Mouse (Mus musculus) olfactory bulb, adult 2 months (tissue): ENCODE data around the gene Chn2. TPM values are rescaled to one million over a fixed set of nuclear protein-coding genes. Genes with fewer than 3 reads are reported as not detected.

Experiments
- H3K27ac ChIP-seq: fragments of 200-500 bp; 2 replicates; pipeline ENCODE4 v1.5.1; 2012; ENCODE audit warnings: low read depth, low read length; ENCODE audit not compliant: insufficient read depth
- H3K4me1 ChIP-seq: fragments of 200-500 bp; 2 replicates; pipeline ENCODE4 v1.6.1; 2012; ENCODE audit warnings: low read length; ENCODE audit not compliant: control insufficient read depth, insufficient read depth
- H3K4me3 ChIP-seq: fragments of 200-500 bp; 2 replicates; pipeline ENCODE4 v1.5.1; 2012; ENCODE audit warnings: mild to moderate bottlenecking, low read depth, low read length, moderate library complexity; ENCODE audit not compliant: insufficient read depth
- CTCF ChIP-seq: fragments of 200-500 bp; IDR thresholded peaks from 2 replicates; pipeline ENCODE4 v1.5.1; 2012; ENCODE audit warnings: low read depth, mild to moderate bottlenecking, low read length, moderate library complexity; ENCODE audit not compliant: insufficient read depth
- POLR2A ChIP-seq: fragments of 200-500 bp; IDR thresholded peaks from 2 replicates; pipeline ENCODE4 v1.6.1; 2012; ENCODE audit warnings: mild to moderate bottlenecking, low read depth, low read length, moderate library complexity; ENCODE audit not compliant: insufficient read depth
- WGBS: fragments of 180-500 bp; shearing (Covaris S2); methylation state at CpG from one replicate; pipeline ENCODE4 v1.1.7; 2018; 5-methylcytosine and 5-hydroxymethylcytosine counted together
- polyA plus RNA-seq: library from polyadenylated mRNA; stranded (reverse); fragments of >200 nt; gene quantifications from 2 replicates; pipeline ENCODE4 v1.2.4, GENCODE M21; 2012; ENCODE audit warnings: low replicate concordance; ENCODE audit not compliant: missing spikeins, insufficient read depth, insufficient read length

Gene Chn2
- polyA plus RNA-seq, 1 experiment: not detected

DNA sequence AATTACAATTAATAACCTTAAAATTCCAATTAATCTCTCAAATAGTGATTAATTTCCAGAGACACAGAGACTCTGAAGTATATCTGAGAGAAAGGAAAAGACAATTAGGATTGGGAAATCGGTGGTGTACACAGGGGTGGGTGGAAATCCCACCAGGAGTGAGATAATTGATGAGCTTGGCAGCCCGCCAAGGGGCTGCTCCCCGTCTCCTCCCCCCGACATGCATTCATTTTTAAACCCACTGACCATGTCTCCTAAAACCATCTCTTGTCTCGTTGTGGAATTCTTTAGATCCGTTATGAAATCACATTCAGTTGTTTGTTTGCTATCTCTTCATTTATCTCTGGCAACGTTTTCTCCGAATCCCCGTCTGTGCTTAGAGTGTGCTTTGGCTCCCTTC lies 22.0 kb downstream of the Chn2 start:
- 50% methylated on average over 9 of the region's 9 CpGs for WGBS
- no peak overlapping the region for H3K4me3 ChIP-seq
- no peak overlapping the region for H3K27ac ChIP-seq
- peaks cover 10% of the 10 kb centered on the region for H3K4me1 ChIP-seq
- TF ChIP-seq POLR2A (no peak), CTCF (no peak)

- H3K4me3 ChIP-seq: no peak overlapping the region
- WGBS: 58% methylated on average over 6 of the region's 6 CpGs
- TF ChIP-seq POLR2A: no peak
- no peak for TF ChIP-seq CTCF
- peaks cover 9% of the 10 kb centered on the region for H3K4me1 ChIP-seq
- H3K27ac ChIP-seq: no peak overlapping the region
Observed at GRCm38 (mm10) chr6:54063878-54064277, 24.5 kb downstream of the Chn2 start.

DNA sequence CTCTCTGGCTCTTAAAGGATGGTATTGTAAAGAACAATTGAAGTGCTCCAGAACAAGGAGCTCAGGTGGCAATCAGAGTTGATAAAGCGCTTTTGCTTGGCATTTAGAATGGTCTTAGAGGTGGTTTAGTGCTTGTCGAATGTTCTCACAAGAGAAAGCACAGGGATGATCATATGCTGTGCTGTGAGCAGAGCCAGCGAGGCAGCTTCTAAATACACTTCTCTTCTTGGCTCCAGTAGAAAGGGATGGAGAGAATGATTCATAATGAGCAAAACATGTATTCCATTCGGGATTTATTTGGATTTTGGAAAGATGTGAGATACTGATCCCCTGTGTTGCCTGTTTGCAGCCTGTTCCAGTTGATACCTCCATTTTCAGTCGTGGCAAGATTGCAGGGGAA lies 28.0 kb downstream of the Chn2 start:
- H3K4me3 ChIP-seq: no peak overlapping the region
- H3K27ac ChIP-seq: no peak overlapping the region
- TF ChIP-seq POLR2A (no peak), CTCF (no peak)
- 60% methylated on average over 5 of the region's 5 CpGs for WGBS
- H3K4me1 ChIP-seq: peaks cover 14% of the 10 kb centered on the region

DNA sequence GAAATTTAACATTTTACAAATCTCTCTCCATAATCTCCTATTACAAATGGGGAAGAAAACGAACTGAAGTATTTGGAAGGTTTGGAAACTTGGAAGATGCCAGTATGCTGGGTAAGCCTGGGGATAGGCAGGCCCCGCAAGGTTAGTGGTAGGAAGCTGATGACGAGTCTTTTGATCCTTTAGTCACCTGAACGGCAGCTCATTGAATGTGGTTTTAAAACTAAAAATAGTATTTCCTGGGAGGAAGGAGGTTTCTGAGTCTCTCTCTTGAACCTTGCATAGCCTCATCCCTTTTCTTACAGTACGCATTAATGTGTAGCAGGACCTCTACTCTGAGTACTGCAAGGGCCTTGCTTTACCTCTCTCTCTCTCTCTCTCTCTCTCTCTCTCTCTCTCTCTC lies 29.5 kb downstream of the Chn2 start:
- WGBS: 79% methylated on average over 5 of the region's 5 CpGs
- no peak overlapping the region for H3K4me3 ChIP-seq
- H3K27ac ChIP-seq: no peak overlapping the region

GRCm38 (mm10) chr6:54070736-54071135 lies 31.4 kb downstream of the Chn2 start:
- TF ChIP-seq POLR2A: no peak
- no peak for TF ChIP-seq CTCF
- H3K4me3 ChIP-seq: no peak overlapping the region
- WGBS: 47% methylated on average over 6 of the region's 6 CpGs
- H3K27ac ChIP-seq: no peak overlapping the region; the same call in 1 of the 2 replicates
- H3K4me1 ChIP-seq: peaks cover 30% of the 10 kb centered on the region

More for the DNA sequence above, 29.5 kb downstream of the Chn2 start:
- peaks cover 23% of the 10 kb centered on the region for H3K4me1 ChIP-seq
- TF ChIP-seq POLR2A (no peak), CTCF (no peak)

- 0 out of 2 replicates have a peak overlapping the region, but pooled peaks have one; percentile 21 for H3K27ac ChIP-seq
- peaks cover 31% of the 10 kb centered on the region for H3K4me1 ChIP-seq
- WGBS: 86% methylated on average over 4 of the region's 4 CpGs
- no peak for TF ChIP-seq POLR2A
- TF ChIP-seq CTCF: no peak
- no peak overlapping the region for H3K4me3 ChIP-seq
Observed at GRCm38 (mm10) chr6:54071478-54071877, 32.1 kb downstream of the Chn2 start.

DNA sequence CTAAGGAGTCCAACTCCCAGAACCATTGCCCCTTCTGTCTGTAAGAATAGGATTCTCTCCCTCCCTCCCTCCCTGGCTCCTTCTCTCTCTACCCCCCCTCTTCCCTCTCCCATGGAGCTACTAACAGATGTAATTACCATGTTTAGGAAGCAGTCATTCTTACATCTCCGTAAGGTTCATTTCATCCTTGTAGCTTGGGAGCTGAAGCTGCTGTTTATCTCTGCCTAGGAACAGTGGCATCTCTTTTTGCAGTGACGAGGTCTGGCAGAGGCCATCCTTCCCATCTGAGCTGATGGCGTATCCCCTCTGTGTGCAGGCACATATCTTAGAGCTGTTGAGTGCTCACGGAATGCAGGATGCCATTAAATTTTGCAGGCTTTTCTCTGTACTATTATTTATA lies 35.1 kb downstream of the Chn2 start:
- no peak overlapping the region; the same call in 1 of the 2 replicates for H3K27ac ChIP-seq

GRCm38 (mm10) chr6:54075419-54075818 lies 36.1 kb downstream of the Chn2 start:
- TF ChIP-seq CTCF: no peak
- no peak overlapping the region for H3K4me3 ChIP-seq
- 86% methylated on average over 6 of the region's 6 CpGs for WGBS
- no peak overlapping the region for H3K27ac ChIP-seq
- peaks cover 28% of the 10 kb centered on the region for H3K4me1 ChIP-seq

More for the DNA sequence above, 35.1 kb downstream of the Chn2 start:
- H3K4me3 ChIP-seq: no peak overlapping the region
- 26% methylated on average over 4 of the region's 4 CpGs for whole genome bisulfite sequencing
- TF ChIP-seq CTCF (no peak), POLR2A (no peak)
- H3K4me1 ChIP-seq: peaks cover 27% of the 10 kb centered on the region

DNA sequence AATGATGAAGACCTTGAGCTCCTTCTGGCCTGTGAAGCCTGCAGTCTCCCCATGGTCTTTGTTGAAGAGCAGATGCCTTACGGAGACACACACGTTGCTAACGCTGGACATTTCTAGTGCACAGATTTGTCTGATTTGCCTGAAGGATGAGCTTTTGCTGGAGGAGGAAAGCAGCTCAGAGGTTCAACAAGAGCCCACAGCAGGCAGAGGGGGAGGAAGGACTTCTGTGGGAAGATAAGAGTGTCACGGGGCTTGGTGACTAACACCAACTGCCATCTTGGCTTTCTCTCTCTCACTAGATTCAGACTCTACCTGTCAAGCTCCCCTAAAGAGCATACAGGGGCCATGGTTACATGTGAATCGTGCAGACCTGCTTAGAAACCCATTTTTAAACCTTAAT lies 37.3 kb downstream of the Chn2 start:
- Histone ChIP-seq H3K4me1 (peaks cover 30% of the 10 kb centered on the region), H3K27ac (no peak overlapping the region), H3K4me3 (no peak overlapping the region)
- TF ChIP-seq POLR2A (no peak), CTCF (no peak)
- WGBS: 69% methylated on average over 5 of the region's 5 CpGs

GRCm38 (mm10) chr6:54078269-54078668 lies 38.9 kb downstream of the Chn2 start:
- Histone ChIP-seq H3K4me1 (peaks cover 36% of the 10 kb centered on the region), H3K4me3 (no peak overlapping the region), H3K27ac (no peak overlapping the region)
- TF ChIP-seq CTCF: no peak
- TF ChIP-seq POLR2A: no peak
- WGBS: 71% methylated on average over 2 of the region's 2 CpGs
